Mouse (Mus musculus) regulatory T cell (primary cell): ENCODE measurements around the gene Tshz2.

Source experiments
- in situ Hi-C: fragments of 300-600 bp; cut with MboI, MseI; formaldehyde crosslinking; loops from one replicate; pipeline ENCODE4 v1.15.1; 2025; ENCODE audit warnings: high pct_unique_total_duplicates

The Tshz2 gene

DNA sequence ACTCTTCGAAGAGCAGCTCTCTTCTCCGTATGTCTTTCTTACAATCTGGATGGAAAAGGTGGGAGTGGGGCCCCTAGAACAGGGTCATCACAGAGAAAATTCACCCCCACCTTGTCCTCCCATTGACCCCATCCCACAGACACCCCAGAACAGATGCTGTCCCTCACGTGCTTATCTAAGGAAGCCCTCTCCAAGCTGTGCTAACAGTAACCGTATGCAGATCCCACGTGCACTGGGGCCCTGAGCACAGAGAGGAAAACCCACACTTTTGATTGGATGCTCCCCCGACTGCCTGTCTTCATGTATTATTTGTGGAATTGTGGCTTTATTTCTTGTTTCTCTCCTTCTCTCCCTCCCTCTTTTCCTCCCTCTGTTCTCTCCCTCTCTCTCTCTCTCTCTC is 229.9 kb downstream of the Tshz2 start:
- in situ Hi-C loops, result no loop called here

DNA sequence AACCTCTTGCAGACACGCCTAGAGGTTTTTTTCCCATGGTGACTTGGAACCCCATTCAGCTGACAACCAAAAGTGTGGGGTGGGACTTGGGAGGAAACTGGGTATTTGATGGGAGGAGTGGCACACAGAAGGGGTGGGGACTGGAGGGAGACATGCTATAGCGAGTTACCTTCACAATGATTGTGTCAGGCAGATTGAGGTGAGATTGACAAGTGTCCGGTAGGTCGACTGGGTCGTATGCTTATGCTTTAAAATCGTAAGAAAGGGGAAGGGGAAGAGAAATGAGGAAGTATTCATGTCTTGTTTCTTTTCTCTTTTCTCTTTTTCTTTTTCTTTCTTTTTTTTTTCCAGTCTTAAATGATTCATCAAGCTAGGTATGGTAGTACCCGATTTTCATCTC is 236.7 kb downstream of the Tshz2 start:
- in situ Hi-C loops, result no loop called here

DNA sequence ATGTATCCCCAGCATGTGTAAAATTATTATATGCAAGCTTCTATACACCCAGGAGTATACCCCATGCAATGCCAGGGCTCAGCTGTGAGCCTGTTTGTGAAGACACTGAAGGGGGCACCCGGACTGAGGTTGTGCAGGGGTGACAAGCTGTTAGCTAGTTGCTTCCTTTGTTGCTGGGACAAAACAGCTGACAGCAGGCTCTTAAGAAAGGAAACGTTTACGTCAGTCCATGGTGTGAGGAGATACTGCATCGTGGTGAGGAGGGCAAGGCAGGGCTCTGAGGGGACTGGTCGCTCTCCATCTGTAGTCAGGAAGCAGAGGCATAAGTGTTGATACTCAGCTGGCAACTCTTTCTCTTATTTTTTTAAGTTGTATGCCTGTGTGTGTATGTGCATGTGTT is 237.7 kb downstream of the Tshz2 start:
- in situ Hi-C loops, result no loop called here

DNA sequence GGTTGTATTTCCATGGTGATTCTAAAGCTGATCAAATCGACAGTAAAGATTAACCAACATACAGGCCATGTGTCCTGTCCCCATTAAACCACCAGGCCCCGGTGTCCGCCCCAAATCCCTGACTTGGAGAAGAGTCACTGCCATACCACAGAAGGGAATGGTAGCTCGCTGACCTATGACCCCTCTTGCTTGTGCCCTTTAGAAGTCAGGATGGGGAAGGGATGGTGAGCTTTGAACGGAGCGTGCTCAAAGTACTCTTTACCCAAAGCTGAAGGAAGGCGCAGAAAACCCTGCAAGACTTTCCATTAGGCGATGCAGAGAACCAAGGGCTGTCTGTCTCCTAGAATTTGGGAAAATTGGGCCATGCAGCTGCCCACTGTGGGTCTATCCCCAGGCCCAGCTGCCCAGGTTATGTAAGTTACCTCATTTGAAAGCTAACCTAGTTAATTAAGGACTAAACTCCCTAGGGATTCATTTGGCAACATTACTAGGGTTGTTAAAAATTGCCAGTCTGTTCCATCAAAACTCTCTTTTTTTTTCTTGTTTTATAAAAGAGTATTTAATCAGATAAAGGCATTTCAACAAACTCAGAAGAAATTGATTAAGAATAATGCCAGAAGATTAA is 238.7 kb downstream of the Tshz2 start:
- in situ Hi-C loops, result no loop called here

DNA sequence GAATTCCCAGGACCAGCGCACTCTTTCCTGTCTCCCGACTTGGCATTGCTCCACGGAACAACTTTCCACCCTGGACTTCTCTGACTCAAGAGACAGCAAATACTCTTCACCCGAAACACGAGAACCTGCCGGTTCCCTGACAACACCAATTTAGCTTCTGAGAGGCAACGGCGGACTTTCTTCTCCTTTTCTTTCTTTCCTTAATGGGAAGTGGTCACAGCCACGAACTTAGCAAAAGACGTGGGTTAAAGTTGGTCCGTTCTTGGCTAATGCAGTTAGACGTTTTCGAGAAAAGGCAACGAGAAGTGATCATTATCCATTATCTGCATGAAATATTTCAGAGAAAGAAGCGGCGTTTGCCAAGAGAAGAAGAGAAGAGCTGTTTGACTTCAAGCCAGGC is 240.6 kb downstream of the Tshz2 start:
- in situ Hi-C loops, result no loop called here

DNA sequence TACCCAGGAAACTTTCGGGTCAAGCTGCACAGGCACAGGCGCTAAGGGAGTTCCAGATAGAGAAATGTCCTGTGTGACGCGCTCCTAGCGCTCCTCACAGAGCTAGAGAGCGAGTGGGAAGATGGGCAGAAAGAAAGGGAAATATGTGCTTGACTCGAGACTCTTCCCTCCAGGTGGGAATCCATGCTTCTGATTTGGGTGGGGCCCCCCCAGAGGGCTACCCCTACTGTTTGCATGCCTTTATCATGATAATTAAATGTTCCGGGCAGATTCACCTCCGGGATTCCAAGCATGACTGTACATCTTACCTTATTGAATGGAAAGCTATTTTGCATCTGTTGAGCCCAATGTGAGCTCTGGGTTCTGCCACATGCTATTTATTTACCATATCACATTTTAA is 255.1 kb downstream of the Tshz2 start:
- in situ Hi-C loops, result no loop called here

DNA sequence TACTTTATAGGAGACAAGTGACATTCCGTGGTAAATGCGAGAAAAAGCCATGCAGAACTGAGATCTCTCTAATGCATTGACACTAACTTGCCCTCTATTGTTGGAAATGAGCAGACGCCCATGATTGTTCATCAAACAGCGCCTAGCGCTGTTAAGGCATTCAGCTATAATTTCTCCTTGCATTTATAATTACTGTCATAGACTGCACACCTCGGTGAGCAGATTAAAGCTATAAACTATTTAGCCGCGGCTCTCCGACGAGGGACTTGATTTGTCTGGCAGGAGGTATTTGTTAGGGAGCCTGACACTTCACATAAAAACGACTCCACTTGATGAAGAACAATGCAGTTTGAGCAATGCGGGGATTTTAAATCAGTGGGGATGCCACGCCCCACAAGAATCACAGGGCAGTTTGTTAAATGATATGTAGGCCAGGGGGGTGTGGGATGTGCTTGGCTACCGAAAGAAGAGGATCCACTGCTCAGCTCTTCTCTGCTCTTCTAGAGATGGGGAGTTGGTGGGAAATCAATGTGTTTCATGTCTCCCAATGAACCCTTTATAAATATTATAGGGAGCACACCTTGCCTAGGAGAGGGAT is 259.7 kb downstream of the Tshz2 start:
- in situ Hi-C loops, result no loop called here

DNA sequence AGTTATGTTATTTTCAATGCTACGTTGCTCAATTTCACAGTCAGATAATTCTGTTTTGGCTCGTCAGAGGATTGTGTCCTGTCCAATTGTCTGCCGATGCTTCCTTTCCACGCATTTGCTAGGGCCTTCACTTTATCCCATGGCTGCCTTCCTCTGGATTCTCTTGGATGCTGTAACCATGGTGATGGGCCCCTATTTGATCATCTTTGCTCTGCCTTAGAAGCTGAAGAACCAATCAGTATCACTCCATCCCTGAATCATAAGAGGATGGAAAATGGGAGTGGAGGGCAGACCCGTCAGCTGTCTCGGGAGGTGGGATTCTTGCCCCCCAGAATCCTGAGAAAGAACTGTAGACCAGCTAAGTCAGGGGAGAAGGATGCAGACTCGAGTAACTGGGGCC is 270.1 kb downstream of the Tshz2 start:
- in situ Hi-C loops, result no loop called here

DNA sequence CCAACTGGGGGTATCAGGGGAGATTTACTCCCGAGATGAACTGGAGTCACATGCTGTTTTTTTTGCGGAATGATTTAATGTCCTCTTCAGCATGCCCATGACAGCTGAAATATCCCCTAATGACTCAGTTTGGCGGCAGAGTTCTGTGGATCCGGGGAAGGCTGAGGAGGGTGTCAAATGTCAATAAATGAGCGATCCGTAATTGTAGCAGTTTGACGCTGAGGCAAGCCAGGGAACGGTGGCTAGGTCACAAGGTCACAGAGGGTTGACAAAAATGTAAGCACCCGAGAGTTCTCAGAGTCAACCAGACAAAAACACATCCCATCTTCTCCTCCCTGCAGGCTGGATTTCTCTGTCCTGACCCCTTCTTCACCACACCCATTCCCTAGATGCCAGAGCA is 273.6 kb downstream of the Tshz2 start:
- in situ Hi-C loops, result no loop called here

DNA sequence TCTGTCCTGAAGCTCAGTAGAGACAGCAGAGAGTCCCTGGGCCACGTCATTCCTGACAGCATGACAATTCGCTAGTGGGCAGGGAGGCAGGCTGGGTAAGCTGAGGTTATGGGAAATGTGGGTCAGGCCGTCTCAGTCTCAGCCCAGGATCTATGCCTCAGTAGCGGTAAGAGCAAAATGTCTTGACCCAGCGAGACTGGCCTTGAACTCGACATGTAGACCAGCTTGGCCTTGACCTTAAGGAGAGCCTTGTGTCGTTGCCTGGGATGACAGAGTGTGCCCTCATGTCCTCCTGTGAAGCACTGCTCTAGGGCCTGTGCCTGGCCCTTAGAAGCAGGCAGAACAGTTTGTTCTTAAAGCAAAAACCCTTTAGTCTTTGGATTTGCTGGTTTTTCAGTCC is 275.2 kb downstream of the Tshz2 start:
- in situ Hi-C loops, result no loop called here

DNA sequence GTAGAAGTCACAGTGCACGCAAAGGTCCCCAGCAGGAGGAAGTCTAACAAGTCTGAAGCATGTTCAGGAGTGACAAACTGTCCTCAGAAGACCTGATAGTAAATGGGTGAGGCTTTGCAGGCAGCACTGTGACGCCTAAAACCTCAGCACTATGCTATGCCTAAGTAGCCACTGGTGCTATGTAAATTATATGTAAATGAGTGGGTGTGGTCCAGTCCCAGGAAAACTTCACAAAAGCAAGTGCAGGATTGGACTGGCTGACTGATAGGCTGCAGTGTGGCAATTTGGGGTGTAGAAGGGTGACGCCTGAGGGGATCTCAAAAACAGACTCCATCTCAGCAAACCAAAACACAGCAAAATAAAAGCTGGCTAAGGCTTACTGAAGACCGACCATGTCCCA is 277.8 kb downstream of the Tshz2 start:
- in situ Hi-C loops, result no loop called here

DNA sequence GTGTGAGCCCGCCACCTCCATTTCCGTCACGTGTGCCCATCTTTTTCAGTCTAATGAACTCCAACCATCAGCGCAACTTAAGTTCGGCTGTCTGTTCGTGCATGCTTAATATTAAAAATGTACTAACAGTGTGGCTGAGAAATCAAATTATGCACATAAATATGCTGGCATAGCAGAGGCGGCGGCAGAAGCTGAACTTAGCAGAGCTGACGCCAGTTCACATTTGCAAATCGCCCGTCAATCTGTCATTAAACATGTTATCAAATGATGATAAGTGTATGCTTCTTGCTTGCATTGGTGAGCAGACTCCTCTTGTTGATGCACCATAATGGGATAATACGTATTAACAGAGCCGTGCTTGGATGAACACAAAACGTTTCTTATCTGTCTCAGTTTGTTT is 280.0 kb downstream of the Tshz2 start:
- in situ Hi-C loops, result no loop called here

DNA sequence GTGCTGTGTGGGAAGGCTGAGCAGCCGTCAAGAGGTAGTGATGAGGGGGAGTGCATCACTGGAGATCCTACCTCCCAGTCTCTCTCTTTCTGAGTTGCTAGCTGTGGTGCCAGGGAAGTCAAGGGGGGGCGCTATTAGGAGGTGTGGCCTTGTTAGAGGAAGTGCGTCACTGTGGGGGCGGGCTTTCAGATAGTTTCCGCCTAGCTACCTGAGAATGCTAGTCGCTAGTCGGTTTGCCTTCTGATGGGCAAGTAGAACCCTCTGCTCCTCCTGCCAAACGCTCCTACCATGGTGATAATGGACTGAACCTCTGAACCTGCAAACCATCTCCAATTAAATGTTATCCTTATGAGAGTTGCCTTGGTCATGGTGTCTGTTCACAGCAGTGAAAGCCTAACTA is 282.1 kb downstream of the Tshz2 start:
- in situ Hi-C loops, result no loop called here

DNA sequence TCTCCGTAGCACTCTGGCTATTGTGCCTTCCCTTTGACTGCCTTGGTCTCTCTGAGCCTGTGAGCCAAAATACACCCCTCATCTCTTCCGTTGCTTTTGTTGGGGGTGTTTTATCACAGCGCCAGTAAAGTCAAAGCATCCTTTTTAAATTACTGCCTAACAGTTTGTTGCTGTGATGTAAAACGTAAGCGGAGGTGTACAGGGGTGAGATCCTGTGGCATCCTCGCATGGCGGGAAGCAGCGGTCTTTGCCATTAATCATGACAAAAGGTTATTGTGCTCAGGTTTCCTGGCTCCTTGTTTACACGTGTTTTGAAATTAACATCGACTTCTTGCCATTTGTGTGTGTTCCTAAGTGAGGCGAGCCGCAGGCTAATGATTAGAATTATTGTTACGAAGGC is 282.5 kb downstream of the Tshz2 start:
- in situ Hi-C loops, result no loop called here

DNA sequence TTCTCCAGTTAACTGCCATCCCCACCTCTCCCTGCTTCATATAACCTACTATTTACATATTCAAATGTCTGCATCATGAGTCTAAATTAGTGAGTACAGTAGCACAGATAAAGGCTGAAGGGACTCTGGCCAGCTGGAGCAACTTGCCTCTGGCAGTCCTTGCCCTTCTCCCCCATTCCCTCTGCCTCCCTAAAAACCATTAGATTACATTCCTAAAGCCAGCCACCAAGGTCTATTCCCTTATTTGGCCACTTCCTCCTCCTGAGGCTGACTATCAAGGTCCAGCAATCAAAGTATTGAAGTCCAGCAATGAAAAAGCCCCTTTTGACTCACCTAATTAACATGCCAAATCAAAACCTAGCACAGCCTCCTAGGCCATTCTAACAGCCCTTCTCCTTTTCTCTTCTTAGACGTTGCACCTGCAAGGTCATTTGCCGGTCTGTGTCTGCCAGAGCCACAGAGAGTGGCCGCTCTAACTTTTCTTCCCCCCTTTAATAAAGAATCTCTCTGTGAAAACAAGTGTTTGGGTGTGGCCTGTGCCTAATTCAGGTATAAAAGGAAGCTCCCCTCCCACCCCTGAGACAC is 286.4 kb downstream of the Tshz2 start:
- in situ Hi-C loops, result no loop called here

DNA sequence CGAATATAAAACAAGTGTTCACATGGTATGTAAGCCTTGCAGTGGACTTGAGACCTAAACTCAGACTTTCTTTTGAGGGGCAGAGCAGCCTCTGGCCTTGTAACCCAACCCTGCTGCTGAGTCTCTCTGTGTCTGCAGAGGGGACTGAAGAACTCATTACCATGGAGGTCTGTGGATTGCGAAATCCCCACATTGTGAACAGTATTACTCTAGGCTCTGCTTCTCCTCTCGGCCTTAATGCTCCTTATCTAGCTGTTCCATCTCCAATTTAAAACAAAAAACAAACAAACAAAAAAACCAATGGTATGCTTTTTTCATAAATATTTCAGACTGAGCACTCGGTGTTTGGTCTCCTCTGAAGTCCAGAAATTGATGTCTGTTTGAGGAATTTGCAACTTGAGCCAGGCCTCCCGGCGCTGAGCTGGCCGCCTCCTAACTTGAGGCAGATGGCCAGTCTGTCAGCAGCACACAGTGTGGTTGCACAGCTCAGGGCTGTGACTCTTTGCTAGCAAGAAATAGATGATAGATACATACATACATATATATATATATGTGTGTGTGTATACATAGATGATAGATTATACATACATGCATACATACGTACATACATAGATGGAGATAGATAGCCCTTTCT is 291.5 kb downstream of the Tshz2 start:
- in situ Hi-C loops, result no loop called here

DNA sequence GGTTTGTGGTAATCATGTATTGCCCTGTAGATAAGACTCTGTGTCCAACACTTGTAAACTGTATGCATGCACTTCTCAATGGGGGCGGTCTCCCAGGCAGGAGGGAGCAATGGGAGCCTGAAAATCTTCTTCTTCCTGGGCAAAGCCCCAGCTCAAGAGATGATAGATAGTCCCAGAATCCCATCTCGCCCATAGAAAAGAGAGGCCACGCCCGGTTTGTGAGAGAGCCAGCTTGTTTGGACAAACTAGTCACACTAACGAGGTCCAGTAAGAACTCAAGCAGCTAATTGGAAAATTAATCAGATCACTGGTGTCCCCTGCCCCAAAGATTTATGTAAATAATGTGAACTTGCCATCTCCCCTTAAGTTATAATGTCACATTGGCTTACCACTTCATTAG is 292.7 kb downstream of the Tshz2 start:
- in situ Hi-C loops, result no loop called here

DNA sequence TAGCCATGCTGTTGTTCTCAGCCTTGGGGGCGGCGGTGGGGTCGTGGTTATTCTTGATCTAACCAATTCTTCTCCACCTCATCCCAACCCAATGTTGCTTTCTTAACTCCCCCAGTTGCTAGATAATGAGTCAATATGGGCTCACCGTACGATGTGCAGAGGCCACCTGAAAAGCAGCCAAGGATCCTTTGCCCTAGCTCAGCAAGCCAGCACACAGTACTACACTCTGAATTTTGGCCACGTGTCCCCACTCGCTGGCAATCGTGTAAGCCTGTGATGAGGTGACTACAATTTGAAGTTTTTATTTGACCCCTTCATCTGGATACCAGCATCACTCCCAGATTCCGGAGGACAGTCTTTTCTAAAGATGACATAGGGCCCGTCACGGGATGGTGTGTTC is 293.2 kb downstream of the Tshz2 start:
- in situ Hi-C loops, result no loop called here

DNA sequence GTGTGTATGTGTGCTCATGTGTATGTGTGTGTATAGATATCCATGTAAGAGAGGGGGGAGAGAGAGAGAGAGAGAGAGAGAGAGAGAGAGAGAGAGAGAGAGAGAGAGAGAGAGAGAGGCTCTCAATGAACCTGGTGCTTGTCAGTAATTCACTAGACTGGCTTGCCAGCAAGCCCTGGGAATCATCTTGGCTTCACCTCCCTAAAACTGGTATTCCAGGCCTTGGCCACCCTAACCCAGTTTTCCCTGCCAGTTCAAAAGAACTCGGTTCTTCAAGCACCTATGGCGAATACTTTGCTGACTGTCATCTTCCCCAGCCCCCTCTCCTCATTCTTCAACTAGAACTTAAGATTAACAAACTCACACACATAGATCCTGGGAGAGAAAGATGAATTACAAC is 294.6 kb downstream of the Tshz2 start:
- in situ Hi-C loops, result no loop called here

DNA sequence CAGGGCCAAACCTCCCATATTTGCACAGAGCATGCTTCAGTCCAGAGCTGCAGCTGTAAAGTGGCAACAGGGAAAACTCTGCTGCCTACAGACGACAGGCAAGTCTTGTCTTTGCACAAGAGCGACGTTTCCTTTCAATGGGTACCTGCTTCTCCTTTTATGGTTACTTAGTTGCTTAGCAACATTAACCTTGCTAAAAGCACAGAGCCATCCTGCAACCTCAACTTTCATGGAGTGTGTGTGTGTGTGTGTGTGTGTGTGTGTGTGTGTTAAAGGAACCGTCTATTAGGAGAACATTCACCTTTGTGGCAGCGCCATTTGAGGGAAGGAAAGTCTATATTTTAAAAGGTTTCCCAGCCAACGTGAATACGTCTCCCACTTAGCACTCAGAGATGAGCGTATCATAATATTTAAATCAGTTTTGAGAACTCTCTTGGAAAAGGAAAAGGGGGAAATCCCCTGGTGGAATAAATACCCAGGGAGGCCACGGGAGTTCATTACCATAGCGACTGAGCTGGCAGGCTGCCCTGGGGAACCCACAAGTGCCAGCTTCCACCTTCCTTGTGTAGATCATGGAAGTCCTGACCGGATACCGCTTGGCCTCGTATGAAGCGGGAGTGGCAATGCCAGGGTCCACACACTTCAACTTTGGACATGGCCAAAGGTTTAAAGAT is 295.8 kb downstream of the Tshz2 start:
- in situ Hi-C loops, result no loop called here

DNA sequence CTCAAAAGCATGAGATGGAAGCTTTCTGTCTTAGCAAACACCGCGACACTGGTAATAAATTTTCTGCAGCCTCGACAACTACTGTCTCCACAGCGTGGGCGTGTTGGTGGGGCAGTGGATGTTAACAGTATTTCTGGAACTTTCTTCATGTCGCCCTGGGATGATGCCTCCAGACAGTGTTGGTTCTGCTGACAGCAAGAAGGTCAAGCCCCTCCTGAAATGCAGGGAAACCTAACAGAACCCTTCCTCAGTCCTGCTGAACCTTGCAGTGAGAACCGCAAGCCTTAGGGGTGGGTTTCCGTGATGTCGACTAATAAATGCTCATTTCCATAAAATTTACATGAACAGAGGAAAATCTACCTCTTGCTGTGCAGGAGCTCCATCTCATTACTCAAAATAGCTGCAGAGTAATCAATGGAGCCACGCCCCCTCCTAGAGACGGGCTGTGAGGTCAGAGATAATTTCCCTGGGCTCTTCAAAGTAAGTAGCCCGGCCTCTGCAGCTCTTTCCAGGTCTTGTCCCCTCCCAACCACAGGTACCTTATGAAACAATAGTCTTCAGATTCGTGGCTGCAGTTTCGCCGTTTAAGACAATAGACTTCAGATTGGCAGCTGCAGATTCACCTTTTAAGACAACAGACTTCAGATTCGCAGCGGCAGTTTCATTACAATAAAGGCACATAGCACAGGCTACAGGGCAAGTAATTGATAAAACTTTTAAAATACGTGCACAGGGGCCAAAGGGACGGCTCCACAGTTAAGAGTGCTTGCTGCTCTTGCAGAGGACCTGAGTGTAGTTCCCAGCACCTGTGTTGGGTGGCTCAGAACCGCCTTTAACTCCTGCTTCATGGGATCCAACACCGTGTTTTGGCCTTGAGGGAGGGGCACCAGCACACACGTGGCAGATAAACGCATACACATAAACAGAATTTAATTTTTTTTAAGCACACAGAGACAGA is 297.0 kb downstream of the Tshz2 start:
- in situ Hi-C loops, result no loop called here

DNA sequence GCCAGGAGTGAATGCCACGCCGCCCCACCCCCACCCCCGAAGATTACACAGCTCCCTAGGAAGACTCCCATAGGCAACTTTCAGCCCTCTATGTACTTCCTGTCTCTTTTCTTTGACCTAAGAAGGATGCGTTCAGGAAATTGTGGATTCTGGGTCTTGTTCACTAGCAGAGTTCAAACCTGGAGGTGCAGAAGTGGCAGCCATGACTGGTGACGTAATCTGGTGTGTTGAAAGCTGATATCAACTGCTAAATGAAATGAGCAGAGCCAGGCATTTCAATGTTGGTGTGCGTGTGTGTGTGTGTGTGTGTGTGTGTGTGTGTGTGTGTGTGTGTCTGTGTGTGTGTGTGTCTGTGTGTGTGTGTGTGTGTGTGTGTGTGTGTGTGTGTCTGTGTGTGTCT is 302.8 kb downstream of the Tshz2 start:
- in situ Hi-C loops, result no loop called here
